Mouse (Mus musculus) spleen, adult 2 months (tissue): ENCODE data around the gene Vmn1r130.
"Not testable (repeated sequence)": the region's sequence is repeated elsewhere in the genome, so short reads cannot be mapped to it uniquely, and the experiment has no call there.

Experiments used
- CTCF ChIP-seq: fragments of 200-500 bp; IDR thresholded peaks from 2 replicates; pipeline ENCODE4 v1.5.1; 2011; ENCODE audit warnings: mild to moderate bottlenecking, inconsistent platforms; ENCODE audit not compliant: insufficient read depth, insufficient read length, insufficient replicate concordance; ENCODE audit errors: extremely low read depth
- POLR2A ChIP-seq: fragments of 200-500 bp; IDR thresholded peaks from 2 replicates; pipeline ENCODE4 v1.6.1; 2011; ENCODE audit warnings: low read depth, low read length, inconsistent platforms

DNA sequence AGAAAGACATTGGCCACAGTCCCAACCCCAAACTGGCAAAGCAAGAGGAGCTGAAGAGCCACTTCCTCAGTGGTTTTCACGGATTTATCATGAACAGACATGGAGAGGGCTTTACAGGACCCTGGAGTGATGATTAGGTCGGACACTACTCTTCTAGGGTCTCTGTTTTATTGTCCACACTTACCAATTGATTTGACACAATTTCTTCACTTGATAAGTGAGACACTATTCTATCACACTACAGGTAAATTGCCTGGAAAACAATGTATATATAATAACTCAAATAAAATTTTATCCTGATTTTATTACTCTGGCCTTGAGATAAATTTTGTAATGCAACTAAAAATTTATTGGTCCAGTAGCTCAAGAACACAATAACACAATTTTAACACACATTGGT, 34.4 kb downstream of the Vmn1r130 start, which contains the start of gene Vmn1r131:
- TF ChIP-seq CTCF, POLR2A: not testable (repeated sequence)
